Mouse (Mus musculus): ENCODE measurements around the gene Fetub. TPM values are rescaled to one million over a fixed set of nuclear protein-coding genes. Genes with fewer than 3 reads are reported as not detected.

Gene Fetub
- not detected in 2 replicates for total RNA-seq (2015; ENCODE audit: low replicate concordance)
- not detected in 2 replicates for total RNA-seq (2017; ENCODE audit: low replicate concordance)

- no peak for ATAC-seq (replicated peaks; ENCODE audit: low FRiP score, poor library complexity, severe bottlenecking)
Observed at GRCm38 (mm10) chr16:22918034-22918433, at the start of gene Fetub. Gene Fetub (plus strand): TSS chr16:22918334.

GRCm38 (mm10) chr16:22872397-22872796 is 45.7 kb upstream of the Fetub start:
- no peak for ATAC-seq (replicated peaks; ENCODE audit: low FRiP score, poor library complexity, severe bottlenecking)

- no peak for ATAC-seq (replicated peaks; ENCODE audit: low FRiP score, poor library complexity, severe bottlenecking)
Observed at GRCm38 (mm10) chr16:22873369-22873768, 44.8 kb upstream of the Fetub start.

GRCm38 (mm10) chr16:22876218-22877043 is 41.7 kb upstream of the Fetub start:
- no peak for ATAC-seq (replicated peaks; ENCODE audit: low FRiP score, poor library complexity, severe bottlenecking)

GRCm38 (mm10) chr16:22877660-22878390 is 40.3 kb upstream of the Fetub start:
- no peak for ATAC-seq (replicated peaks; ENCODE audit: low FRiP score, poor library complexity, severe bottlenecking)

- no peak for ATAC-seq (replicated peaks; ENCODE audit: low FRiP score, poor library complexity, severe bottlenecking)
Observed at GRCm38 (mm10) chr16:22878716-22879115, 39.4 kb upstream of the Fetub start.

GRCm38 (mm10) chr16:22879945-22880595 is 38.1 kb upstream of the Fetub start:
- no peak for ATAC-seq (replicated peaks; ENCODE audit: low FRiP score, poor library complexity, severe bottlenecking)

- no peak for ATAC-seq (replicated peaks; ENCODE audit: low FRiP score, poor library complexity, severe bottlenecking)
Observed at GRCm38 (mm10) chr16:22880900-22881299, 37.2 kb upstream of the Fetub start.

- ATAC-seq (replicated peaks; ENCODE audit: low FRiP score, poor library complexity, severe bottlenecking): no peak
Observed at GRCm38 (mm10) chr16:22881487-22881886, 36.6 kb upstream of the Fetub start.

GRCm38 (mm10) chr16:22883441-22883840 is 34.7 kb upstream of the Fetub start:
- ATAC-seq (replicated peaks; ENCODE audit: low FRiP score, poor library complexity, severe bottlenecking): no peak

GRCm38 (mm10) chr16:22885356-22885755 is 32.8 kb upstream of the Fetub start:
- no peak for ATAC-seq (replicated peaks; ENCODE audit: low FRiP score, poor library complexity, severe bottlenecking)

GRCm38 (mm10) chr16:22886726-22887125 is 31.4 kb upstream of the Fetub start:
- no peak for ATAC-seq (replicated peaks; ENCODE audit: low FRiP score, poor library complexity, severe bottlenecking)

GRCm38 (mm10) chr16:22888835-22889234 is 29.3 kb upstream of the Fetub start:
- no peak for ATAC-seq (replicated peaks; ENCODE audit: low FRiP score, poor library complexity, severe bottlenecking)

- no peak for ATAC-seq (replicated peaks; ENCODE audit: low FRiP score, poor library complexity, severe bottlenecking)
Observed at GRCm38 (mm10) chr16:22889716-22890115, 28.4 kb upstream of the Fetub start.

- no peak for ATAC-seq (replicated peaks; ENCODE audit: low FRiP score, poor library complexity, severe bottlenecking)
Observed at GRCm38 (mm10) chr16:22890683-22891510, 27.2 kb upstream of the Fetub start, which contains the start of gene Ahsg. Gene Ahsg (plus strand): TSS chr16:22891277.

- ATAC-seq (replicated peaks; ENCODE audit: low FRiP score, poor library complexity, severe bottlenecking): no peak
Observed at GRCm38 (mm10) chr16:22891733-22892154, 26.4 kb upstream of the Fetub start.

GRCm38 (mm10) chr16:22894095-22894494 is 24.0 kb upstream of the Fetub start:
- no peak for ATAC-seq (replicated peaks; ENCODE audit: low FRiP score, poor library complexity, severe bottlenecking)

GRCm38 (mm10) chr16:22896618-22897017 is 21.5 kb upstream of the Fetub start:
- no peak for ATAC-seq (replicated peaks; ENCODE audit: low FRiP score, poor library complexity, severe bottlenecking)

- ATAC-seq (replicated peaks; ENCODE audit: low FRiP score, poor library complexity, severe bottlenecking): no peak
Observed at GRCm38 (mm10) chr16:22899346-22899745, 18.8 kb upstream of the Fetub start.

Measured in erythroblast, adult 5-6 weeks (primary cell).